Mouse (Mus musculus) v-Abl transformed pro-B cells (cell line): ENCODE results near the gene Ube2f.

Source experiments
- in situ Hi-C, 2 experiments: fragments of 400-800 bp; cut with MboI; formaldehyde crosslinking; loops; one replicate each; pipeline ENCODE4 v1.15.1; 2025; ENCODE audit not compliant: unreplicated experiment in 2 of 2

Gene Ube2f

DNA sequence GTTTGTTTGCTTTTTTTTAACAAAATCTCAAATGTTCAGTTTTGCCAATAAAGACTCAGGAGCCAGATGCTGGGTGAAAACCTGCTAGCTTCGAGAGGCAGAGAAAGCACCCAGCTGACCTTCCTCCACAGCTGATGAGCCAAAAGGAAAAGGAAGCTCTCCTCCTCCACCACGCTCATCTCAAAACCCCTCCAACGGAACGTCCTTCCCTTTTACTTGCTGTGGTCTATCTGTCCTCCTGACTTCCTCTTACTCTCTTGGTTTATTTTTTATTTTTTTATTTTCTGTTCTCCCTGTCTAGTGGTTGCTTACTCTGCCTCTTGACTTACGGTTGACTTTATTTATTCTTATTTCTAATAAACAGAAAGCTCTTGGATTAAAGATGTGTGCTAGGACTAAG is 14.7 kb upstream of the Ube2f start:
- in situ Hi-C loops, result loop anchor here in 1 of 2 experiments (5.0 kb wide), 1 partner anchor 53 kb away; no protein-coding TSS in a partner anchor

DNA sequence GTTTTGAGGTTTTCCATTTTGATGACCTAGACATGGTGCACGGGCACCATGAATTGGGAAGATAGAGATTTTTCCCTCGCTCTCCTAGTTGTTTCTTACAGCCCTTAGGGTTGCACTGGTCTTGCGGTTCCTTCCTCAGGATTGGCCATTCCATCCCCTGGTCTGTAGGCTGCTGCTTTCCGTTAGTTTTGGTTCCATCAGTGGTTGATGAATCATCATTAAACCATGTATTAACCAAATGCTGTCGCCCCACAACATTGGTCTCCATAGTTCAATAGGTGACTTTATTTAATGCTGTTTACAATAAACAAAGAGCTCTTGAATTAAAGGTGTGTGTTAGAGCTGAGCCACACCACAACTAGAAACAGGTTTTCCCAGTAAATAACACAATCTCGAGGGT is 12.4 kb upstream of the Ube2f start:
- in situ Hi-C loops, result loop anchor here in 1 of 2 experiments (5.0 kb wide), 1 partner anchor 55 kb away; no protein-coding TSS in a partner anchor

DNA sequence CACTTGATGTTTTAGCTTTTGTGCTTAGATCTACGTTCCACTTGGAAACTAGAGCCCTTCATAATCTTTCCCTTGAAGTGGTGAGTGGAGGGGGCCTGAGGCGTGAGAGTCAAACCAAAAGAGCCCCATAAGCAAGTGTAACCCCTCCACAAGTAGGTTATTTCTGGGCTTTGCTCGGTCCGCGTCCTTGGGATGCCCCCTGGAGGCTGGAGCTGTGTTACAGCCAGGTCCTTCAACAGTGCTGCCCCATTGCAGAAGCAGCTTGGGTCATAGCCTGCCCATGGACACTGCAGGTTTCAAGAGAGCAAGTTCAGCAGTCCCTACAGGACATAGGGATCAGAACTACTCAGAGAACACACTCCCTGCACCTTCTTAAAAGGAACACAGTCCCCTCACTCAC is 11.0 kb upstream of the Ube2f start:
- in situ Hi-C loops, result loop anchor here in 1 of 2 experiments (5.0 kb wide), 1 partner anchor 57 kb away; no protein-coding TSS in a partner anchor

DNA sequence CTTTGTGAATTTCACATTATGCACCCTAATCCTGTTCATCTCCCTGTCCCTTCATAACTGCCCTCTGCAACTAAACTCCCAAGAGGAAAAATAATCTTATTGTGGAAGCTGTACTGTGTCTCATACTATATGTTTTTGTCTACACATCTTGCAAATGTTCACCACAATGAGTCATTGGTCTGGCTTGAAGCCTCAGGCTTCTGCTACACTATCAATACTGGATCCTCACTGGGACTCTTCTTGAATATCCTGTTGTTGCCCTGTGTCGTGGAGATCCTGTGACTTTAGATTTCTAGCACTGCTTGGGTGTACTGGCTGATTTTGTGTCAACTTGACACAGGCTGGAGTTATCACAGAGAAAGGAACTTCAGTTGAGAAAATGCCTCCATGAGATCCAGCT is 10.3 kb upstream of the Ube2f start:
- in situ Hi-C loops, result loop anchor here (5.0 to 10.0 kb wide), 2 partner anchors 57 to 175 kb away; partner anchors contain the start of gene Hes6 (in 1 of the 2)

DNA sequence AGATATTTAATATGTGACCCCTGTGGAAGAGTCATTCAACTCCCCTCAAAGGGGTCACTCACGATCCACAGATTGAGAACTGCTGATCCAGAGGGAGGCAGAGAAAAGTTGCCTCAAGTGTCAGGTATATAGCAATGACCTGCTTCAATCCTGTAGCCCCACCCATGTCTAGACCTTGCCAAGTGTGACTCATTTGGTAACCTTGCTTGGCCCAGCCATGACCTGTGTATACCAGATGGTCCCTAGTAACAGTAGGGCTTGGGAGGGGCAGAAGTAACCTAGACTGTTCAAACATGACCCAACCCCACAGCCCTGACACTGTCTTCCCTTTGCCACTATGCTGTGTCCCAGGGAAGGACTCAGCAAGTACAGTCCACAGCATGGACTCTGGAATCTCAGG is 9.4 kb upstream of the Ube2f start:
- in situ Hi-C loops, result loop anchor here in 1 of 2 experiments (5.0 to 10.0 kb wide), 2 partner anchors 58 to 174 kb away; partner anchors contain the start of gene Hes6

DNA sequence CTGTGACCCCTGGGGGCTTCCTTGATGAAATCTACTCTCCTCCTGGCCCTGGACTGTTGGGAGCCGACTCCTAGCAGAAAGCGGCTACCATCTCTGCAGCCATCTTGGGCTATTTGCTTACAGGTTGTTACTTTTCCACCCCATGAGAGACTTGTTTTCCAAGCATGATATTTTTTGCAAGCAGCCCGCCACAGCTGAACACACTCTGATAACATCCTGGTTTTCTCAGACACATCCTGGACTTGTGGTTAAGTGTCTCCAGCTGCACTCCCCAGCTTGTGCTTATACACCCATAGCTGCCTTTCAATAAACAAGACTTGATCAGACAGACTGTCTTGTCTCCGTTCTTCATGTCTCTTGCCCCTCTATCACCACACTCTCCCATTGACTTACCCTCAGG is 8.9 kb upstream of the Ube2f start:
- in situ Hi-C loops, result loop anchor here in 1 of 2 experiments (5.0 to 10.0 kb wide), 2 partner anchors 59 to 174 kb away; partner anchors contain the start of gene Hes6

DNA sequence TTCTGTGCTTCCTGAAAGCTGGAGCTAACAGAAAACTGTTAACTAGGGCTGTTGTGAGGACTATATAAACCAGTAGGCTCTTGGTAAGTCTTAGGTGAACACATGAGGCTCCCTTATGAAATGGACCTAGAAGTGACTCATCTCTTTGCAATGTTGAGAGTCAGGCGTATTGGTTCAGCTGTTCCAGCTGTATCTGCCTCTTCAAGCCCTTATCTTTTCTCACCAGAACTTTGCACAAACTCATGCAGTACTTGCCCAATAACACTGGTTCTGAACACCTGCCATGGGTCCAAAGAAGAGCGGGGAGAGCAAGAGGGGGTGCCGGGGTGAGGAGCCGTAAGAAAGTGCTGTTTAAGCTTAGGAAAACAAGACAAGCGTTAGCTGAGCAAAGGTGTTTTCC is 1.9 kb upstream of the Ube2f start:
- in situ Hi-C loops, result loop anchor here in 1 of 2 experiments (10.0 kb wide), 1 partner anchor 167 kb away; the partner anchor contains the start of gene Hes6

DNA sequence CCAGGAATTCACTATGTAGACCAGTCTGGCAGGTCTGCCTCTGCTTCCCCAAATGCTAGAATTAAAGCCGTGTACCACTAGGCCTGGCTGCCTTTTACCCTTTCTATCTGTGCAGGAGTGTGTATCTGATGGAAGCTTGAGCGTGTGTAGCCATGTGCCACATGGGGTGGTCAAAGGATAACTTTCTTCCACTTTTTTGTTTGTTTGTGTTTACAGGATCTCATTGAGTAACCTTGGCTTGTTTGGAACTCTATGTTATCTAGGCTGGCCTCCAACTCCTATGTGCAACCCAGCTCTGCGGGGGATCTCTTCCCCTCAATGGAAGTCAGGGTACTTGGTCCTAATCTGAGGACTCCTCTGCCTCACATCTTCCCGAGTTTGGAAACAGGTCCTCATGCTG is 1.1 kb upstream of the Ube2f start:
- in situ Hi-C loops, result loop anchor here in 1 of 2 experiments (10.0 kb wide), 1 partner anchor 166 kb away; the partner anchor contains the start of gene Hes6

DNA sequence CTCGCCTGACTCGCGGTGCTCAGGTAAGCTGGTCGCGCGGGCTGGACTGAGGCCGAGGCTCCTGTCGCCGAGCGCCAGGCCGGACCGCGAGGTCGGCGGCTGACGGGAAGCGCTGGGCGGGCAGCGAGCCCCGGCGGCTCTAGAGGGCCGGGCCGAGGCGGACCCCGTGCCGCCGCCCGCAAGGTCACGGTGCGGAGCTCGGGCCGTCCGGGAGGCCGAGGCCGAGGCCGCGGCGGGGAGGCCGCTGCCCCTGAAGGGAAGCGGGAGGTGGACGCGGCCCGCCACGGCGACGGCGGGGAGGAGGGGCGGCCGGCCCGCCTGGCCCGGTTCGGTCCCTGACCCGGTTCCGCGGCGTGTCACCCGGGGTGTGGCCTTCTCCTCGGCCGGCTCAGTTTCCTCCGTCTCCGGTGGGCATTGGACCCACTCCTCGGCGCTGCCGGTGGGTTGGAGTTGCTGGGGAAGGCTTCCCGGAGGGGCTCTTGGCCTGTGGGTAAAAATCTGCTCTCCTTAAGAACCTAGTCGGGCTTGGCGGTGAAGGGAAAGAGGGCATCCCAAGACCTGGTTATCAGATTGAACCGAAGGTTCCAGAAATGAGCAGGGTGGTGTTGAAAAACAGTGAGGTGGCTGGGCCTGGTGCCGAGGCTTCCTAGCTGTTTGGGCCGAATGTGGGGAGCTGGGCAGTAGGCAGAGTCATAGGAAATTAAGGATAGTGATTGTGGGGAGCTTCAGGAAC is 477 bp downstream of the Ube2f start:
- in situ Hi-C loops, result loop anchor here in 1 of 2 experiments (5.0 kb wide), 1 partner anchor 47 kb away; the partner anchor contains the start of gene Scly

DNA sequence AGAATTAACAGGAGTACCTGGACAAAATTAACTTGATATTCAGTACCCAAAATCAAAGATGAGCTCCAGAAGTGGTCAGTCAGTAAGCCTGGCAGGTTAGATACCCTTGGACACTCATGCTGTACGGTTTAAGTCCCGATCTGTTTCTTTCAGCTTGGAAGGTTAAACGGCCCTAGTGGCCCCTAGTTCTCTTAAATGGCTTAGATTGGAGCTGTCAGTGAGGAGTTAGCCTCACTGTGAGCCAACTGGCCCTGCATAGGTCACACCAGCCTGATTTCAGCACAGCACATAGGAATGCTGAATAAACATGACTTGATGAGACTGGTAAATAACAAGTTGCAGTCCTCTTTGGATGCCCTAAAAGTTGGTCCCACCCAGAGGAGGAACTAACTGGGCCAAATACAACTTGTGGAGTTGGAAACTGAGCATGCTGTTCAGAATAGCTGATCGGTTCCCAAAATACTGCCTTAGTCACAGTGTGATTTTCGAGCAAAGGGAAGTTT is 1.1 kb downstream of the Ube2f start:
- in situ Hi-C loops, result loop anchor here in 1 of 2 experiments (5.0 kb wide), 1 partner anchor 46 kb away; the partner anchor contains the start of gene Scly

DNA sequence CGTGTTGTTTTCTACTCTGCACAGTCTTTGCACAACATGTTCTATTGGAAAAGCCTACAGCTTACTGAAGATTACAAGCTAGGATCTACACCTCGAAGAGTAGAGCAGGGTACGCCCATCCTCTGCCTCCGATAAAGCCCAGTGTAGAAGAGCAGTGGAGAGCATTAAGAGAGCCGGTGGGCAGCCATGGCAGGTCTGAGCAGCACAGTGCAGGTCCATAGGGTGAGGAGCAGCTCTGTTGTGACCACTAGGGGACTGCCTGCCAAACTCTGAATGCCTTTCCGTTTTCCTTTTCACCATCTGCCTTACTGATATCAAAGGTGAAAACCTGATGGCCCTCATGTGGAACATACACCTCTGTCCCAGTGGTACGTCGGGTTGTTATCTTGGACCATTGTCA is 1.8 kb downstream of the Ube2f start:
- in situ Hi-C loops, result loop anchor here in 1 of 2 experiments (5.0 kb wide), 1 partner anchor 45 kb away; the partner anchor contains the start of gene Scly

DNA sequence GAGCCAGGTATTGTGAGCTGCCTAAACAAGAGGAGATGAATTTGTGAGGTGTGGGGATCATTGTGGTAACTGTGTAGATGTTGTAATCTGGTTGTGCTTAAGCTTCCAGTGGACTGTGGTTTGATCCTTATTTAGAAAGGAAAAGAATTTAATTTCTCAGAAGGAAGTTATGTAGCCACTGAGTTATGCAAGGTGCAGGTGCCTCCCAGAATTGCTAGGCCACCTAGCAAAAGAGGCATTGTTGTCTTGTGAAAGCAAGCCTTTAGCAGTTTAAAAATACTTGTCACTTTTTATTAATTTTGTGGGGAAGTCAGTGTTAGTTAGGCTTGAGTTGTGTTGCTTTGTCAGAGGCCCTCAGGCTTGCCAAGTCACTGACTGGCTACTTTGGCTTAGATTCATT is 7.8 kb downstream of the Ube2f start:
- in situ Hi-C loops, result no loop called here

DNA sequence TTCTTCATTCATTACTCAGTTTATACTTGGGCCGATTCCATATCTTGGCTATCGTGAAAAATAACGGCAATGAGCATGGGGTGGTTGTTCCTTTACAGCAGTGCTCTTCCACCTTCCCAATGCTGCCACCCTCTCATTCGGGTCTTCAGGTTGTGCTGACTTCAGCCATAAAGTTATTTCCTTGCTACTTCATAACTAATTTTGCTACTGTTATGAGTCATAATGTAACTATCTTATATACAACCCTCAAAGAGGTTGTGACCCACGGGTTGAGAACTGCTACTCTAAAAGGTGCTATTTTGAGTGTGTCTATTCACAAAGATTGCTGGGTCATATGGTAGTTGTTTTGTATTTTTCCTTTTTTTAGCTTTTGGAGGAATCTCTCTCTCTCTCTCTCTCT is 9.7 kb downstream of the Ube2f start:
- in situ Hi-C loops, result no loop called here

DNA sequence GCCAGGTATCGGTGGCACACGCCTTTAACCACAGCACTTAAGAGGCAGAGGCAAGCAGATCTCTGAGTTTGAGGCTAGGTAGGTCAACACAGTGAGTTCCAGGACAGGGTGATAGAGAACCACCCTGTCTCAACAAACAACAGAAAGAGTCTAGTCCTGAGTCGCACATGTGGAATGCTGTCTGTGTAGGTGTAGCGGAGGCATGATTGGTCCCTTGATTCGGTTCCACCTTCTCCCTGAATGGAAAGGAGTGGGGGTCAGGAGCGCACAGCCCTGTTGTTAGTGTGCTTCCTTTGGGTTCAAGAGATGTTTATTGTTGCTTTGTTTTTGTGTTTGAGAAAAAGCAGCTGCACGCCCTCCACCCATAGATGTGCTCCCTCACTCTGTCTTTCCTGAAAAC is 12.4 kb downstream of the Ube2f start:
- in situ Hi-C loops, result no loop called here

DNA sequence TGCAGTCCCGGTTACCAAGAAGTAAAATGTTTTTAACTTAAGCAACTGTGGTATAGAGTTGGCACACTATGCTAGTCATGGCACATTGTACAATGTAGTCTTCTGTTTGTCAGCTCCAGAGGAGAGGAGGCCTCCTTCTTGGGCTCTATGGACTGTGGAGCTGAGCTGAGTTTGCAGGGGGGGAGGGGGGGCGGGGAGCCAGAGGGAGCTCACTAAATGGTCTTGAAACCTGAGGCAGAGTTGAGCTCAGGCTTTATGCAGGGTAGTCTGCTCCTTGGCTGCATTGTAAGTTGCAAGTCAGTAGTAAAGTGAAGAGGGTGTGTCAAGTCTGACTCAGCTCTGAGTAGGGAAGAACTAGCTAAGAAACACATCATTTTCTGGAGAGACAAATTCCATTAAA is 22.2 kb downstream of the Ube2f start:
- in situ Hi-C loops, result no loop called here

DNA sequence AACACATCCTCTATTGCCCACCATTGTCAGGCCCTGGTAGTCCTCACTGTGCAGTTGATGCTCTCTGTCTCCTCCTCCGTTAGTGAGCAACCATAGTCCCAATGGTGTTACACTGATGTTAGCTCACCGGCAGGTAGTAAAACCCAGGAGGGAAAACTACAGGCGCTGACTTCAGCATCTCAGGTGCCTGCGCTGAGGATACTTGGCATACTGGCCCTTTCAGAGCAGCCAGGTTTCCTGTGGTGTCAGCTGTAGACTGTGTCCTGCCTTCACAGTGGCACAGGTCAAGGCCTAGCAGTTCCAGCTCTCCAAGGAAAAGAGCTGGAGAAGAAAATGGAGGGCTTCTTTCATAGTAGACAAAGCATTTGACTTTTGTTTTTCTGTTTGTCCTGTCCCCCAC is 26.5 kb downstream of the Ube2f start:
- in situ Hi-C loops, result no loop called here

DNA sequence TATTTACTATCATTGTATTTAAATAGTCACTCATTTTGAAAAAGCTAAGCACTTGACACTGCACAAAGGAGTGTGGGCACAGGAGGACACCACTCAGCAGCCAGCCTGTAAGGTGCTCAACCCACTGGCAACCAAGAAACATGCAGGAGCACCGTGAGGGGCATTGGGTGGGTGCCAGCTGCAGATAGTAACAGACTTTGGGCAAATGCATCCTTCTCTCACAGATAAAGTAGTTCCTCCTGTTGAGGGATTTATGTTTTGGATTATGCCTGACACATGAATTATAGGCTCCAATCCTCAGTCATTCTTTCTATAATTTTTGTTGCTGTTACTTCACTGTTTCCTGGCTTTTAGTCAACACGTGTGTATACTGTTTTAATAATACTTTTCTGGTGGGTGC is 27.4 kb downstream of the Ube2f start:
- in situ Hi-C loops, result no loop called here

DNA sequence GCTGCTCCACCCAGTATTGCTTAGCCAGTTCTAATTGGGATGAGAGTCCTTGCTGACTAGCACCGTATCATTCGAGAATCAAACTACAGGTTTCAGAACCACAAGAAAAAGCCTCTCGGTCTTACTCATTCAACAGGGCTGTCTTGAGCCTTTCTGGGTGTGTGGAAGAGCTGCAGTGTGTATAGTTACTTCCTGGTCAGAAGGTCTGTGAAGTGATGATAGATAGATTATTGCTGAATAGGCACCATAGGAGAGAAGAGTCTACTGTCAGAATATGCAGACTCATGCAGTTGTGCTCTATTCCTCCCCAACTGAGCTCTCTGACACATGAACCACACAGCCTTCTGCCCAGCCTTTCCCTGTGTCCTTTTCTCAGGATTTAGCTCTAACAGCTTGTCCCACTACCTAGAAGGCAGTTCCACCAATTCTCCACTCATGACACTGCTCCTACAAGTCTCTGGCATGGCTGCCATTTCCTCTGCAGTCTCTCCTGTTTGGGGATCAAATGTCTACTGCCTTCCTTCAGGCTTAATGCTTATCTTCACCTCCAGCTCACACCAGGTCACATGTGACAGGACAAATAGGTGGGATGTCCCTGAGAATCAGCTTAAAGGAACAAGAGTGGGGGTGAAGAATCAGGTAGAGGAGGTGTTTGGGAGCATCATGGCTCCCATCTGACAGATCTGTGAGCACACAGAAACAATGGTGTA is 28.5 kb downstream of the Ube2f start:
- in situ Hi-C loops, result no loop called here

DNA sequence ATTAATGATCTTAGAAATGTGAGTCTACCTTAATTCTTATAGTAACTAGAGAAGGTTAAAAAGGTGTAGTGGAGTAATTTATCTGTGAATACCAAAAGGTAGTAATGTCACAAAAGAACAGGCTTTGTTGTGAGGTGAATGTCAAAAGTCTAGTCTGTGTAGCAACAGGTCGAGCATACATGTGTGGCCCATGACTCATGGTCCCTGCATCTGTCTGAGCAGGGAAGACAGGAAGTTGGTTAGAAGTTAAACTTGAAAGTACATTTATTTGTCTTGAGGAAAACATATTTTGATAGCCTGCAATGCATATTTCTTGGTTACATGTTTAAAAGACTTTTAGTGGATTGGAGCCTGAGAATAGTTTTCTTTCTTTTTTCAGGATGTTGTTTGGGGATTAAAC is 29.0 kb downstream of the Ube2f start:
- in situ Hi-C loops, result no loop called here

DNA sequence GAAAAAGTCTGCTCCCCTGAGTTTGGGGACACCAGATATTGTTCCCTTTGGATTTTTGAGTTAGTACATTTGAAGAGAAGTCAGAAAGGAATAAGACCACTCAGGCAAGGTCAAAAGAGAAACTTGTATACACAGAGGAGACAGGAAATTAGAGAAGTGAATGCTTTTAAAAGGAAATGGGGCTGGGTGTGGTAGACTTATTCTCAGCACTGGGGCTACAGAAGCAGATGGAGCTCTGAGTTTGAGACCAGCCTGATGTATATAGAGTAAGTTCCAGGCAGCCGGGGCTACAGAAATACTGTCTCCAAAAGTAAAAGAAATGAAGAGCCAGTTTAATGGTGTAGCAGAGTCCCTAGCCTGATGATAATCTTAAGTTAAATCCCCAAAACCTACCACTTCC is 32.5 kb downstream of the Ube2f start:
- in situ Hi-C loops, result no loop called here

DNA sequence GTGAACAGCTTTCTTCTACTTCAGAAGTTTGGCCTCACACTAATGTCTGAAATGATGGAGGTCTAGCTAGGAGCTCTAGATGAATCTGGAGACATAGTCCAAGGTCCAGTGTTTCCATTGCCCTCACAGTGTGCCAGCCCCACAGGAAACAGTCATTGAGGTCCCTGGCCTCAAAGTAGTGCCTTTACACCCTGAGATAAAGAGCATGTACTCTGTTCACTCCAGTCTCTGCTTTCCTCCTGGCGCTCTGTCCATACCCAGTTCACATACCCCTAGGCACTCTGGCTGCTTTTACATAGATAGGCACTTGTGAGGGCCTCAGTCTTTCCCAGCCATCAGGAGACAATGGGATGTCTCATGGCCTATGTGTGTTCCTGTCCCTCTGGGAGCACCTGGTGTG is 39.3 kb downstream of the Ube2f start:
- in situ Hi-C loops, result no loop called here
